Mouse (Mus musculus) left cerebral cortex, adult 9 months (tissue): ENCODE measurements around the gene Riox2.

Source experiments
- DNase-seq, 2 experiments: peaks; one replicate each; pipeline ENCODE4 v3.0.0; 2022; ENCODE audit warnings: low spot score in 2 of 2

Riox2 gene

GRCm38 (mm10) chr16:59517447-59518219 is 46.1 kb downstream of the Riox2 start:
- peak in 1 of 2 experiments; percentile 4 for DNase-seq

DNA sequence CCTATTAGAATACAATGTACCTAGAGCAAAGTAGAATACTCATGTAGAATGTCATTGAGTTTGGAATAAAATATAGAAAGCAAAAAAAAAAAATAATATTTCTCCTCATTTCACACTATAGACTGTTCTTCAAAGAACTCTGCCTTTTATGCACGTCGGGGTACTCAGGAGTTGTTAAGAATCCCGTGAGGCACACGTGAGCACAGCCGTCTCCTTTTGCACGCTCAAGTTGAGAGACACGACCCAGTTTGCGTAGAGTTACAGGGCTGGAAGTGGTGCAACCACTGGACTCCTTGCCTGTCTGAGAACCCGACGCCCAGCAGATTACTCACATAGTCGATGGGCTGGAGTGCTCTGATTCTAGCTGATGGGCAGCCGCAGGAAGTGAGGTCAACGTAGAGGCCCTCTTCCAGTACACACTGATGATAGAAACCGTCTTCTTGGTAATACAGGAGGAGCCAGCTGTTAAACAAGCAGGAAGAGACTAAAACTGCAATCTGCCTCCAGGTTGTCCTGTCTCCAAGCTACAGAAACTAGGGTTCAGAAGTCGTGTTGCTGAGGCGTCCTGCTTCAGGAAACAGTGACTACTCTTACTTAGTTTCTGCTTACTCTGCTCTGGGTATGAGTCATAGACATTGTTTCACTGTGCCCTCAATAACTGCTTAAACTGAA is 50.3 kb downstream of the Riox2 start:
- DNase-seq: no peak

- DNase-seq: no peak
These were observed 55.4 kb downstream of the Riox2 start for GRCm38 (mm10) chr16:59526939-59527338.

DNA sequence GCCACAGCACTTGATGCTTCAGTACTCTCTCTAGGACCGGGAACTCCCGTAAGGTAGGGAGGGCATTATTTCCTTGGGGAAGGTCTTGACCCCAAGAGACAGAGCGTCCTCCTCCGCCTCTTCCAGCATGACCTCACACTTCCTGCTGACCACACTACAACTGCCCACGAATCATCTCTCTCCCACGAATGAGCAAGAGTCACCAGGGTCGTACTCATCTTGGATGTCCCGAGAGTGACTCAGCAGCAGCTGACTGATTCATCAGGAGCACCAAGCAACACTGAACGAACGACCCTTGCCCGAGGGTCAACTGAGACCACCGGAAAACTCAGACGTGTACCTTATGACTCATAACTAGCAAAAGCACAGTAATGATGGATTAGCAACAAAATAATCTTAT is 58.0 kb downstream of the Riox2 start:
- DNase-seq: no peak

- DNase-seq: no peak
These were observed 59.7 kb downstream of the Riox2 start for GRCm38 (mm10) chr16:59531243-59531642.

DNA sequence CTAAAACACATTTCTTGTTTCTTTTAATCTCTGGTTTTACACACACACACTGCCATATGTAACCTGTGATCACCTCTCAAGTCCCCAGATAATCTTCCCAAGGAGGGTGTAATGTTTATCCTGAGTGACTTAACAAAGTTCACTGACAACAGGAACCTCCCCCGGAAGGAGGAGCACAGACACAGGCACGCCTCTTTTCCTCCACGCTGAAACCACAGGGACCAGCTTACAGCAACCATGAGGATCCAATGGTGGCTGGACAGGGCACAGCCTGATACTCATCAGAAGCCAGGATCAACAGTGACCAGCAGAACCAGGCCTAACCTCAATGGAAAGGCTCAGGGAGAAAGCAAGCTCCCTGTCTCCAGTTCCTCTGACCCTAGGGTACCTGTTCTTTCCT is 61.0 kb downstream of the Riox2 start:
- no peak for DNase-seq

GRCm38 (mm10) chr16:59534349-59534748 is 62.8 kb downstream of the Riox2 start:
- DNase-seq: no peak

DNA sequence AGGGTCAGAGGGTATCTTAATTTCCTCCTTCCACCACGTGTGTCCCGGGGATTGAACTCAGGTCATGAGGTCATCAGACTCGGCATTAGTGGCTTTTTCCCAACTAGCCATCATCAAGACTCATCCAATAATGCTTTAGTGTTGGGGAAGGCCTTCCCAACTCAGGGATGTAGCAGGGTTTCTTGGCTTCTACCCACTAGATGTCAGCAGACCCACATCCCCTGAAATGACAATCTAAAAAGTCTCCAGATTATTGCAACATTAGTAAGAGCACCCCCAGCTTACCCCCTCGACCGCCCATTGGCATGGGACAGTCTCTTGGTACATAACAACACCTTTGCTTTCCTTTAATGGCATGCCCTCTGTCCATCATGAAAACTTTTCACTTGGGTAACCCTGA is 64.1 kb downstream of the Riox2 start:
- DNase-seq: no peak

- no peak for DNase-seq
These were observed 69.4 kb downstream of the Riox2 start for GRCm38 (mm10) chr16:59540944-59541343.

DNA sequence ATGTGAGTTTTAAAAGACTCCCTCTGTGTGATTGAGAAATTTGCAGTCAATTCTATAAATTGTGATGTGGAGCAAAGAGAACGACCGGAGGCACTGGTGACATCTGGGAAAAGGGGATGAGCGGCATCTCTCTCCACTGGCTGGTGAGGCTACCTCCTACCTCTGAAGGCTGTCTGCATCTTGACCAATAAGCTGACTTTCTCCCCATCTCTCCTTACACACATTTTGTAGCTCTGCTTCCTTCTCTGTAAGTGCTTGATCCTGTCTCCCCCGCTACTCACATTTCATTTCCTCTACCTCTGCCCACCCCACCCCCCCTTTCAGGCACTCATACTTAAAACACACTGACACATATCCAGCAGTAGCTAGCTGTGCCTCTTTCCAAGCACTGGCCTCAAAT is 69.8 kb downstream of the Riox2 start:
- DNase-seq: no peak
